Mouse (Mus musculus) lung, postnatal 0 days (tissue): ENCODE data around the gene Nkain2.

ENCODE experiments used
- CTCF ChIP-seq: IDR thresholded peaks from 2 replicates; pipeline ENCODE4 v1.5.1; 2016; ENCODE audit warnings: antibody characterized with exemption, mild to moderate bottlenecking
- EP300 ChIP-seq: IDR thresholded peaks from 2 replicates; pipeline ENCODE4 v1.6.1; 2016; ENCODE audit warnings: antibody characterized with exemption, mild to moderate bottlenecking, control low read depth

GRCm38 (mm10) chr10:32439932-32440519 lies 450.2 kb downstream of the Nkain2 start:
- TF ChIP-seq CTCF (no peak), EP300 (no peak)
